Mouse (Mus musculus) embryonic facial prominence, embryonic 11.5 days (tissue): ENCODE results near the gene Fkbp7. TPM values are rescaled to one million over a fixed set of nuclear protein-coding genes. Genes with fewer than 3 reads are reported as not detected.

ENCODE experiments used
- ATAC-seq: fragments of 200-750 bp; cut with Nextera tagmentation; replicated peaks from 2 replicates; pipeline ENCODE4 v1.8.0; 2017; ENCODE audit warnings: low read depth; ENCODE audit not compliant: insufficient number of reproducible peaks, low FRiP score, low TSS enrichment
- DNase-seq: peaks from one replicate; pipeline ENCODE4 v3.0.0-alpha.2; 2015; ENCODE audit warnings: low spot score
- H3K27ac ChIP-seq: fragments of 300-500 bp; sonication (generic); replicated peaks from 2 replicates; pipeline ENCODE4 v1.5.1; 2014; ENCODE audit warnings: mild to moderate bottlenecking, low read depth, low read length, control low read depth
- H3K27me3 ChIP-seq: fragments of 300-500 bp; sonication (generic); 2 replicates; pipeline ENCODE4 v1.6.1; 2014; ENCODE audit warnings: mild to moderate bottlenecking, low read length, moderate library complexity, mixed read lengths; ENCODE audit not compliant: control insufficient read depth, insufficient read depth
- H3K36me3 ChIP-seq: fragments of 300-500 bp; sonication (generic); replicated peaks from 2 replicates; pipeline ENCODE4 v1.6.1; 2014; ENCODE audit warnings: low read depth, mild to moderate bottlenecking, low read length, moderate library complexity, mixed read lengths; ENCODE audit not compliant: control insufficient read depth, insufficient read depth
- H3K4me1 ChIP-seq: fragments of 300-500 bp; sonication (generic); 2 replicates; pipeline ENCODE4 v1.6.1; 2014; ENCODE audit warnings: low read length, mixed read lengths; ENCODE audit not compliant: control insufficient read depth, insufficient read depth
- H3K4me2 ChIP-seq: fragments of 300-500 bp; sonication (generic); 2 replicates; pipeline ENCODE4 v1.6.1; 2014; ENCODE audit warnings: low read depth, mild to moderate bottlenecking, control low read depth, low read length, moderate library complexity
- H3K4me3 ChIP-seq: fragments of 300-500 bp; sonication (generic); 2 replicates; pipeline ENCODE4 v1.5.1; 2014; ENCODE audit warnings: low read depth, low read length, control low read depth
- H3K9ac ChIP-seq: fragments of 300-500 bp; sonication (generic); replicated peaks from 2 replicates; pipeline ENCODE4 v1.6.1; 2014; ENCODE audit warnings: mild to moderate bottlenecking, control low read depth, low read length
- H3K9me3 ChIP-seq: fragments of 300-500 bp; sonication (generic); replicated peaks from 2 replicates; pipeline ENCODE4 v1.6.1; 2016; ENCODE audit warnings: mild to moderate bottlenecking, low read length, inconsistent platforms, mixed read lengths; ENCODE audit not compliant: control insufficient read depth
- WGBS: fragments of 180-500 bp; shearing (Covaris S2); extraction: QIAGEN DNeasy Blood & Tissue Kit; methylation state at CpG from one replicate; pipeline ENCODE4 v1.1.7; 2014; 5-methylcytosine and 5-hydroxymethylcytosine counted together
- polyA plus RNA-seq: library from polyadenylated mRNA; unstranded; fragments of >200 nt; fragmentation: Nextera tagmentation; extraction: Ambion mirVana; gene quantifications from 2 replicates; pipeline ENCODE4 v1.2.1, GENCODE M21; 2014

The Fkbp7 gene
- polyA plus RNA-seq, 1 experiment from 2014 or later, result 45.8 TPM

GRCm38 (mm10) chr2:76693765-76694164 is 20.8 kb upstream of the Fkbp7 start:
- H3K27me3 ChIP-seq, result no peaks in the 10 kb centered on the region
- ATAC-seq (no peak), DNase-seq (no peak)
- no peak overlapping the region for H3K4me3 ChIP-seq
- no peak overlapping the region for H3K4me2 ChIP-seq
- 83% methylated on average over 5 of the region's 5 CpGs for WGBS
- no peak overlapping the region for H3K27ac ChIP-seq
- H3K4me1 ChIP-seq, result no peaks in the 10 kb centered on the region
- no peak overlapping the region for H3K9ac ChIP-seq
- peaks cover 3% of the 10 kb centered on the region for H3K36me3 ChIP-seq
- H3K9me3 ChIP-seq, result no peaks in the 10 kb centered on the region

GRCm38 (mm10) chr2:76690436-76691204 is 17.7 kb upstream of the Fkbp7 start:
- 84% methylated on average over 12 of the region's 12 CpGs for WGBS
- H3K27me3 ChIP-seq, result no peaks in the 10 kb centered on the region
- no peaks in the 10 kb centered on the region for H3K9me3 ChIP-seq
- ATAC-seq (no peak), DNase-seq (no peak)
- H3K36me3 ChIP-seq, result peaks cover 3% of the 10 kb centered on the region
- no peaks in the 10 kb centered on the region for H3K4me1 ChIP-seq
- H3K4me2 ChIP-seq, result no peak overlapping the region
- no peak overlapping the region for H3K9ac ChIP-seq
- H3K27ac ChIP-seq, result no peak overlapping the region
- H3K4me3 ChIP-seq, result no peak overlapping the region

GRCm38 (mm10) chr2:76688162-76688561 is 15.2 kb upstream of the Fkbp7 start:
- no peaks in the 10 kb centered on the region for H3K27me3 ChIP-seq
- no peak overlapping the region for H3K4me2 ChIP-seq
- no peaks in the 10 kb centered on the region for H3K4me1 ChIP-seq
- ATAC-seq, result no peak
- no peak for DNase-seq
- 60% methylated on average over 7 of the region's 7 CpGs for WGBS
- no peak overlapping the region for H3K4me3 ChIP-seq
- H3K27ac ChIP-seq, result no peak overlapping the region
- peaks cover 3% of the 10 kb centered on the region for H3K36me3 ChIP-seq
- no peak overlapping the region for H3K9ac ChIP-seq
- H3K9me3 ChIP-seq, result no peaks in the 10 kb centered on the region

- Histone ChIP-seq H3K4me3 (no peak overlapping the region), H3K9ac (no peak overlapping the region), H3K9me3 (no peaks in the 10 kb centered on the region), H3K27me3 (no peaks in the 10 kb centered on the region), H3K27ac (no peak overlapping the region), H3K36me3 (peaks cover 3% of the 10 kb centered on the region), H3K4me2 (no peak overlapping the region), H3K4me1 (no peaks in the 10 kb centered on the region)
- ATAC-seq (no peak), DNase-seq (no peak)
- 71% methylated on average over 3 of the region's 3 CpGs for WGBS
Measured at GRCm38 (mm10) chr2:76687608-76688007, 14.7 kb upstream of the Fkbp7 start.

- Histone ChIP-seq H3K36me3 (no peaks in the 10 kb centered on the region; the same call in none of the 2 replicates), H3K9ac (no peak overlapping the region), H3K4me3 (no peak overlapping the region), H3K27me3 (no peaks in the 10 kb centered on the region), H3K9me3 (no peaks in the 10 kb centered on the region), H3K4me1 (no peaks in the 10 kb centered on the region), H3K4me2 (no peak overlapping the region), H3K27ac (no peak overlapping the region)
- 94% methylated on average over 3 of the region's 3 CpGs for WGBS
- ATAC-seq, result no peak
- no peak for DNase-seq
Measured at GRCm38 (mm10) chr2:76686986-76687385, 14.1 kb upstream of the Fkbp7 start.

GRCm38 (mm10) chr2:76682301-76682700 is 9.4 kb upstream of the Fkbp7 start:
- Histone ChIP-seq H3K4me1 (no peaks in the 10 kb centered on the region), H3K9me3 (no peaks in the 10 kb centered on the region), H3K4me2 (no peak overlapping the region), H3K9ac (no peak overlapping the region), H3K27me3 (no peaks in the 10 kb centered on the region), H3K27ac (no peak overlapping the region), H3K36me3 (no peaks in the 10 kb centered on the region; the same call in none of the 2 replicates), H3K4me3 (no peak overlapping the region)
- WGBS, result 90% methylated on average over 8 of the region's 8 CpGs
- DNase-seq (no peak), ATAC-seq (no peak)

- Histone ChIP-seq H3K4me2 (peak overlapping the region; percentile 52), H3K27me3 (no peaks in the 10 kb centered on the region), H3K27ac (no peak overlapping the region), H3K4me3 (peak overlapping the region; percentile 92), H3K36me3 (no peaks in the 10 kb centered on the region), H3K4me1 (no peaks in the 10 kb centered on the region), H3K9ac (peak overlapping the region; percentile 92), H3K9me3 (no peaks in the 10 kb centered on the region)
- WGBS, result 63% methylated on average over 13 of the region's 13 CpGs
- ATAC-seq (no peak), DNase-seq (no peak)
Measured at GRCm38 (mm10) chr2:76676401-76677226, 3.7 kb upstream of the Fkbp7 start.

GRCm38 (mm10) chr2:76675949-76676348 is 3.0 kb upstream of the Fkbp7 start:
- DNase-seq (no peak), ATAC-seq (no peak)
- Histone ChIP-seq H3K4me3 (peak overlapping the region; percentile 92), H3K9me3 (no peaks in the 10 kb centered on the region), H3K4me1 (no peaks in the 10 kb centered on the region), H3K9ac (peak overlapping the region; percentile 92), H3K4me2 (peak overlapping the region; percentile 52), H3K36me3 (no peaks in the 10 kb centered on the region), H3K27me3 (no peaks in the 10 kb centered on the region), H3K27ac (no peak overlapping the region)
- WGBS, result 7% methylated on average over 4 of the region's 4 CpGs
